Mouse (Mus musculus): ENCODE data around the gene Tbc1d16.
"Not testable (repeated sequence)": the region's sequence is repeated elsewhere in the genome, so short reads cannot be mapped to it uniquely, and the experiment has no call there.

Gene Tbc1d16

GRCm38 (mm10) chr11:119116992-119117391 is 111.3 kb downstream of the Tbc1d16 start:
- no peak for DNase-seq (ENCODE audit: low spot score)

- DNase-seq (ENCODE audit: low spot score): no peak
These were observed 115.6 kb downstream of the Tbc1d16 start for GRCm38 (mm10) chr11:119112721-119113120.

- DNase-seq (ENCODE audit: low spot score): no peak
These were observed 117.0 kb downstream of the Tbc1d16 start for GRCm38 (mm10) chr11:119111345-119111744.

- DNase-seq (ENCODE audit: low spot score): no peak
These were observed 118.8 kb downstream of the Tbc1d16 start for GRCm38 (mm10) chr11:119109415-119110071.

- no peak for DNase-seq (ENCODE audit: low spot score)
These were observed 119.6 kb downstream of the Tbc1d16 start for GRCm38 (mm10) chr11:119108573-119109263.

GRCm38 (mm10) chr11:119106289-119106688 is 122.0 kb downstream of the Tbc1d16 start:
- DNase-seq (ENCODE audit: low spot score): no peak

GRCm38 (mm10) chr11:119105748-119106147 is 122.6 kb downstream of the Tbc1d16 start:
- no peak for DNase-seq (ENCODE audit: low spot score)

- DNase-seq (ENCODE audit: low spot score): no peak
These were observed 123.2 kb downstream of the Tbc1d16 start for GRCm38 (mm10) chr11:119105071-119105609.

GRCm38 (mm10) chr11:119103991-119104390 is 124.3 kb downstream of the Tbc1d16 start:
- no peak for DNase-seq (ENCODE audit: low spot score)

- not testable (repeated sequence) for DNase-seq (ENCODE audit: low spot score)
These were observed 127.9 kb downstream of the Tbc1d16 start for GRCm38 (mm10) chr11:119100355-119100754.

- DNase-seq (ENCODE audit: low spot score): no peak
These were observed 130.1 kb downstream of the Tbc1d16 start for GRCm38 (mm10) chr11:119098202-119098601.

GRCm38 (mm10) chr11:119095441-119095840 is 132.9 kb downstream of the Tbc1d16 start:
- no peak for DNase-seq (ENCODE audit: low spot score)

- DNase-seq (ENCODE audit: low spot score): no peak
These were observed 135.0 kb downstream of the Tbc1d16 start for GRCm38 (mm10) chr11:119093322-119093721.

Data from yolk sac, embryonic 10.5 days (tissue).